Mouse (Mus musculus) forebrain, embryonic 10.5 days (tissue): Measurements from ENCODE around the gene Mlec. TPM values are rescaled to one million over a fixed set of nuclear protein-coding genes. Genes with fewer than 3 reads are reported as not detected.
"Not testable (repeated sequence)": the region's sequence is repeated elsewhere in the genome, so short reads cannot be mapped to it uniquely, and the experiment has no call there.

Experiments used
- DNase-seq: peaks from one replicate; pipeline ENCODE4 v3.0.0-alpha.2; 2017; ENCODE audit warnings: low spot score; ENCODE audit errors: extremely low spot score
- H3K27ac ChIP-seq: fragments of 300-500 bp; sonication (generic); 2 replicates; pipeline ENCODE4 v1.5.1; 2016; ENCODE audit warnings: mild to moderate bottlenecking
- H3K27me3 ChIP-seq: fragments of 300-500 bp; sonication (generic); 2 replicates; pipeline ENCODE4 v1.6.1; 2016; ENCODE audit warnings: mild to moderate bottlenecking; ENCODE audit not compliant: poor library complexity, severe bottlenecking
- H3K36me3 ChIP-seq: fragments of 300-500 bp; sonication (generic); replicated peaks from 2 replicates; pipeline ENCODE4 v1.6.1; 2016; ENCODE audit warnings: mild to moderate bottlenecking, moderate library complexity
- H3K4me1 ChIP-seq: fragments of 300-500 bp; sonication (generic); 2 replicates; pipeline ENCODE4 v1.6.1; 2016
- H3K4me3 ChIP-seq: fragments of 300-500 bp; sonication (generic); 2 replicates; pipeline ENCODE4 v1.5.1; 2016; ENCODE audit warnings: mild to moderate bottlenecking, moderate library complexity
- H3K9me3 ChIP-seq: fragments of 300-500 bp; sonication (generic); 2 replicates; pipeline ENCODE4 v1.6.1; 2016; ENCODE audit warnings: mild to moderate bottlenecking, moderate library complexity
- WGBS: fragments of 180-500 bp; shearing (Covaris S2); methylation state at CpG from one replicate; pipeline ENCODE4 v1.1.7; 2016; 5-methylcytosine and 5-hydroxymethylcytosine counted together
- polyA plus RNA-seq: library from polyadenylated mRNA; unstranded; fragments of >200 nt; fragmentation: Nextera tagmentation; extraction: Ambion mirVana; gene quantifications from 2 replicates; pipeline ENCODE4 v1.2.1, GENCODE M21; 2016

Mlec gene
- polyA plus RNA-seq, 1 experiment from 2014 or later = 64.2 TPM

DNA sequence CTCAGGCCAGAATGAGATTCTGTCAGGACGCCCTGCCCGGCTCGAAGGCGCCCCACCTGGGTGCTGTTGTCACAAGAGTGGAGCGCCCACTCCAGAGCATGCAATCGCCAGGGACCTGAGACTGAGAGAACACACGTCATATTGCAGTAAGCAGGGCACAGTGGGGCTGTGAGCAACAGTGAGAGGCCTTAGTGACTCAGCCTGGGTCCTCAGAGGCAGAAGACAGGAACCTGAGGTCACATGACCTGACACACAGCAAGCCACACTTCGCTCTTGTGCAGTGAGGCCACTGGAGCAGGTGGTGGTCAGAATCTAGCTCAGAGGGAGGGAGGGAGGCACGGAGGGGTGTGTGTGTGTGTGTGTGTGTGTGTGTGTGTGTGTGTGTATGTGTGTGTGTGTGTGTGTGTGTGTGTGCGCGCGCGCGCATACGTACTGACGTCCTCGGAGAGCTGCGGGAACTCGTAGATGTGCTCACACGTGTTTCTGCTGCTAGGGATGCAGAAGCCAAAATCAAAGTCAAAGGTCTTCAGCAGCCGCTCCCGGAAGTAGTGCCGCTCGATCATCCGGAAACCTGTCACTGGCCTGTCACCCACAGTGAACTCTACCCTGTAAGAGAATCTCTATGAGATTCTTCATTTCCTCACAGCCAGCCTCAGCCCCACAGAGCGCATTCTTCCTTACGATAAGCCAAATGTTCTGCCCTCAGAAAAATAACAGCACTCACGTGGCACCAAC is 31.2 kb downstream of the Mlec start:
- 91% methylated on average over 28 of the region's 28 CpGs for WGBS
- no peak overlapping the region for H3K27ac ChIP-seq
- H3K4me1 ChIP-seq = peaks cover 8% of the 10 kb centered on the region
- no peak for DNase-seq
- H3K9me3 ChIP-seq = no peaks in the 10 kb centered on the region
- H3K27me3 ChIP-seq = no peaks in the 10 kb centered on the region
- H3K4me3 ChIP-seq = no peak overlapping the region
- H3K36me3 ChIP-seq = peaks cover 99% of the 10 kb centered on the region

DNA sequence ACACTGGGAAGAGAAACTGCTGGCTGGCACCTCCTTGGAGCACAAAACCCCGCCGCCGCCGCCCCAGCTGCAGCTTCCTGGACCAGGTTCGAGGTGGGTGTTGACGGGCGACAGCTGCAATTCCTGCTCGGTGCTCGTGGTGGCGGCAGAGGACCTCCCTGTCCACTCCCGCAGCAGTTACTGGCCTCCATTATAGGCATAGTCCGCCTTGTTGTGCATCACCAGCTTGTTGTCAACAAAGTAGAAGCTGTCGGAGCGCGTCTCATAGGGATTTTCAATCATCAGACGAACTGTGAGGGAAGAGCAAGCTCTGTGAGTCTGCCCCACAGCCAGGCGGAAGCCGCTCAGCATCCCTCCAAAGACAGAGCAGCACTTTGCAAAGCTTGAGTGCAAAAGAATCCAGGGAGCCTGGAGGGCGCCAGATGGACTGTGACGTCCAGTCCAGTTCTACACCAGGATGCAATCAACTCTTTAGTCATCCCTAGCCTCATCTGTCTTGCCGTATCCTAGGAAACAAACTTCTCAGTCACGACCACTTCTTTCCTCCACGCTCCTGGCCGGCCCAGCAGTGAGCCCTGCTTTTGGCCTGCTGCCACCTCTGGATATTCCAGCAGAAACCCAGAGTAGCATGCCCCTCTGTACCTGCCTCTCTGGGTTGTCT is 32.6 kb downstream of the Mlec start:
- peaks cover 86% of the 10 kb centered on the region for H3K36me3 ChIP-seq
- H3K4me3 ChIP-seq = no peak overlapping the region
- WGBS = 39% methylated on average over 24 of the region's 24 CpGs
- peak overlapping the region; percentile 30; the same call in 1 of the 2 replicates for H3K27ac ChIP-seq
- H3K4me1 ChIP-seq = peaks cover 8% of the 10 kb centered on the region
- no peaks in the 10 kb centered on the region for H3K27me3 ChIP-seq
- no peaks in the 10 kb centered on the region for H3K9me3 ChIP-seq
- DNase-seq = peak; percentile 75

DNA sequence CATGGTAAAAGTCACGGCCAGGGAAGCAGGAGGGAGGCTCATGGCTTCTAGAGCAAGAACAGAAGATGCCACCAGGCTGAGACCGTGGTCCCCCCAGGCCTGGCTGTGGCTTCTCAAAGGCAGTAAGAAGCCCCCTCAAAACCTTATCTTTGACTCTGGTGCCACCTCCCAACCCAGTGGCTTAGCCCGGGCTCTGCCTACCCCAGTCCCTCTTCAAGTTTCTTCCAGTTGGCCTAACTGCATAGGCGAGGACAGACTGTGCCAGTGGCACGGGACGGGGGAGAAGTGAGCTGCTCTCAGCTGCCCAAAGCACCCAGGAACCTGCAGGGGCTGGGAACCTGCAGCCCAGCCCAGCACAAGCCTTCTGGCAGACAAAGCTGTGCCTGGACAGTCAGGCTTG is 33.3 kb downstream of the Mlec start:
- Histone ChIP-seq H3K27me3 (no peaks in the 10 kb centered on the region), H3K27ac (no peak overlapping the region), H3K9me3 (no peaks in the 10 kb centered on the region), H3K36me3 (peaks cover 79% of the 10 kb centered on the region), H3K4me3 (no peak overlapping the region), H3K4me1 (peaks cover 8% of the 10 kb centered on the region)
- WGBS = 93% methylated on average over 6 of the region's 6 CpGs
- DNase-seq = no peak

DNA sequence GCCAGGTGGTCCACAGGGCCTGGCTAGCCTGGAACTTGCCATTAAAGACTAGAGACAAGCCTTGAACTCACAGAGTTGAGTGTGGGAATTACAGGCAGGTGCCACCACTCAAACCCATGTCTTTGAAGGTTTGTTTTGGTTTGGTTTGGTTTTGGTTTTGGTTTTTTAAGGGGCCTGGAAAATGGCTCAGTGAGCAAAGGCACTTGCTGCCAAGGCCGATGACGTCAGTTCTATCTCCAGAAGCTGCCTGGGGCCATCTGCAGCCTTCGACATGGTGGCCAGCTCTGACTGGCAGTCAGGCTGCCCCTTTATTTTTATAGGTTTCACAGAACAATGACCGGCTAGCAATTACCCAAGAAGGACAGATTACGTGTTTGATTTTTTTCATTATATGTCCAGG is 37.0 kb downstream of the Mlec start:
- Histone ChIP-seq H3K36me3 (peaks cover 62% of the 10 kb centered on the region), H3K27ac (no peak overlapping the region), H3K4me1 (peaks cover 23% of the 10 kb centered on the region)

DNA sequence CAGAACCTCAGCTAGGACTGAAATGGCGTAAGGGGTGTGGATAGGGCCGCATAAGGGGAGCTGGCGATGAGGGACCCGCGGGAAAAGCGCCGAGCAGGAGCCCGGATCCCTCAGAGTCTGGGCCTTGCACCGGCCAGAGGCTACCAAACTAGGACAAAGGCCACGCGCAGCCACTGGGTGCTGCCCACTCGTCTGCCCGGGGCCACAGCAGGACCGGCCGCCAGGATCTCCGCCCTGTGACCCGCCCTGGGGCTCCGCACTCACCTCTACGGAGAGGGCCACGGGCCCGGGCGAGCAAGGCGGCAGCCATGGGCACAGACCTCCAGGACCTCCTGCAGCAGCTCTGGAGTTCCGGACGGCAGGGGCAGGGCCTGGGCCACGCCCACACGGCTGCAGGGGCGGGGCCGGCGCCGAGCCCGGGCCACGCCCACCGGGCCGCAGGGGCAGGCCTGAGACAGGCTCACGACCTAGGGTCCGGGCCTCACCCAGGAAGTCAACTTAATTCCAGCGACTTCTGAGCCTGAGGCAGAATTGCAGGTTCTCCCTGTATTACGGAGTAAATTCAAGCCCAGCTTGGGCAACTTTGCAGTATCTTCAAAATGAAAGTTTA is 38.9 kb downstream of the Mlec start, which contains the start of gene Acads:
Acads (minus strand) TSS at position 386 of the 610 bp plus-strand sequence.
- DNase-seq = peak; percentile 84
- WGBS = under 1% methylated on average over 39 of the region's 39 CpGs
- H3K27me3 ChIP-seq = no peaks in the 10 kb centered on the region
- H3K4me1 ChIP-seq = peaks cover 15% of the 10 kb centered on the region
- H3K27ac ChIP-seq = peak within 1 kb of the TSS; percentile 92
- no peaks in the 10 kb centered on the region; the same call in 1 of the 2 replicates for H3K9me3 ChIP-seq
- H3K4me3 ChIP-seq = peak within 1 kb of the TSS; percentile 83
- H3K36me3 ChIP-seq = peaks cover 62% of the 10 kb centered on the region

More for the DNA sequence above, 37.0 kb downstream of the Mlec start:
- DNase-seq = no peak
- WGBS = 84% methylated on average over 5 of the region's 5 CpGs
- H3K9me3 ChIP-seq = no peaks in the 10 kb centered on the region; the same call in 1 of the 2 replicates
- no peak overlapping the region for H3K4me3 ChIP-seq
- H3K27me3 ChIP-seq = no peaks in the 10 kb centered on the region

DNA sequence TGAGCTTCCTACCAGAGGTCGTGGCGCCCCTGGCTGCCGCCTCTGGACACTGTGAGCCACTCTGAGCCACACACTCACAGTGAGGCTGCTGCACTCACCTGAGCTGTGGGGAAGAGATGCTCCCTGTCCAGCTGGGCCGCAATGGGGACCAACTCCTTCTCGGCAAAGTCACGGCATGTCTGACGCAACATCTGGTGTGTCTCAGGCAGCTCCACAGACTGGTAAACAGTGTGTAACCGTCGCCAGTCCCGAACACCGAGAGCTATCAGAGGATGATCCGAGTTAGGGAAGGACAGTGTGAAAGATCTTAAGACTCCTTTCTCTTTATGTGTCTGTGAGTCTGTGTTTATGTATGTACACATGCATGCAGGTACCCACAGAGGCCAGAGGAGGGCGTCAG is 40.5 kb downstream of the Mlec start:
- no peaks in the 10 kb centered on the region for H3K27me3 ChIP-seq
- DNase-seq = no peak
- peaks cover 15% of the 10 kb centered on the region for H3K4me1 ChIP-seq
- 95% methylated on average over 13 of the region's 13 CpGs for WGBS
- peaks cover 61% of the 10 kb centered on the region for H3K36me3 ChIP-seq
- no peak overlapping the region for H3K4me3 ChIP-seq
- no peaks in the 10 kb centered on the region; the same call in 1 of the 2 replicates for H3K9me3 ChIP-seq
- no peak overlapping the region for H3K27ac ChIP-seq

DNA sequence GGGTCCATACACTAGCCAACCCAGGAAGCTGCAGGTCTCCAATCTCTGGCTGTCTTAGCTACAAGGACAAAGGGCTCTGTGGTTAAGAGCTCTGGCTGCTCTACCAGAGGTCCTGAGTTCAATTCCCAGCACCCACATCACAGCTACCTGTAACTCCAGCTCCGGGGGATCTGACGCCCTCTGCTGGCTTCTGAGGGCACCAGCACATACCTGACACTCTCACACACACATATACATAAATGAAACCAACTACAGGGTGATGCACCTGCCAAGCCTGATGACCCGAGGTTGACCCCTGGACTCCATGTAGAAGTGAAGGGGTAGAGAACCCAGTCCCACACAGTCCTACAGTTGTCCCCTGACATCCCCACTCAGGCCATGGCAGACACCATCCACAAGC is 41.6 kb downstream of the Mlec start:
- H3K36me3 ChIP-seq = peaks cover 64% of the 10 kb centered on the region
- 92% methylated on average over 3 of the region's 3 CpGs for WGBS

DNA sequence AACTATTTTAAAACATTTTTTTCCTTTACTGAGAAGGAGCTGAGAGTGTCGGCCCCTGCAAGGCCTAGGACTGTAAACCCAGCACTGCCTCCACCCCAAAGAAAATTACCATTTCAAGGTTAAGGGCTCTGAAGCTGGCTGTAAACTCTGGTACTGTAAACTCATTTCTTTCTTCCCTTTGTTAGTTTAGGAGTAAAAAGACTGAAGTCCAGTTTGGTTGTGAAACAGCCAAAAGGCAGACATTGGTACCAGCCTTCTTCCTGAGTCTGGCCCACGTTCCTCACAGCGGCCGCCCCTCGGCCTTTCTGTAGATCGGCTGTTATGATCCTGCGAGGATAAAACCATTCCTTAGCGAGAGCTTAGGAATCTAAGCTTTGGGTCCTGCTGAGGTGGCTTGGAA is 43.5 kb downstream of the Mlec start:
- Histone ChIP-seq H3K9me3 (no peaks in the 10 kb centered on the region; the same call in 1 of the 2 replicates), H3K27me3 (no peaks in the 10 kb centered on the region), H3K36me3 (peaks cover 81% of the 10 kb centered on the region), H3K4me3 (no peak overlapping the region), H3K27ac (no peak overlapping the region), H3K4me1 (peaks cover 30% of the 10 kb centered on the region)
- DNase-seq = no peak
- 95% methylated on average over 8 of the region's 8 CpGs for WGBS

More for the DNA sequence above, 41.6 kb downstream of the Mlec start:
- H3K27me3 ChIP-seq = no peaks in the 10 kb centered on the region
- peaks cover 15% of the 10 kb centered on the region for H3K4me1 ChIP-seq
- H3K4me3 ChIP-seq = no peak overlapping the region
- no peaks in the 10 kb centered on the region; the same call in 1 of the 2 replicates for H3K9me3 ChIP-seq
- H3K27ac ChIP-seq = no peak overlapping the region
- DNase-seq = no peak

DNA sequence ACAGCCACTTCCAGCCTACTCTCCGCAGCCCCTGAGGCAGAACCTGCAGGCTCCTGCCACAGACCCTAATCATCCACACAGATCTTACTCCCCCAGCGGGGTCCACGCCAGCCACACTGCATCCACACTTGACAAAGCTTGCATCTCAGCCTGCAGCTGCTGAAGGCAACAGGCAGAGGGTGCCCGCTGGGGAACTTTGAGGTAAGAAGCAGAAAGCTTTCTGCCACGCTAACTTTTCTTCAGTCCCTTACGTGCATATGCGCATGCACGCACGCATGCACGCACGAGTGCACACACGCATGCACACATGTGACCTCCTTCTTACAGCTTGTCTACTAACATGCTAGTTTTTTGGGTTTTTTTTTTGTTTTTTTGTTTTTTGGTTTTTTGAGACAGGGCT is 44.7 kb downstream of the Mlec start:
- Histone ChIP-seq H3K9me3 (no peaks in the 10 kb centered on the region; the same call in 1 of the 2 replicates), H3K4me3 (no peak overlapping the region), H3K27me3 (no peaks in the 10 kb centered on the region), H3K27ac (no peak overlapping the region), H3K36me3 (peaks cover 83% of the 10 kb centered on the region), H3K4me1 (peaks cover 17% of the 10 kb centered on the region)
- 93% methylated on average over 12 of the region's 12 CpGs for WGBS
- no peak for DNase-seq

DNA sequence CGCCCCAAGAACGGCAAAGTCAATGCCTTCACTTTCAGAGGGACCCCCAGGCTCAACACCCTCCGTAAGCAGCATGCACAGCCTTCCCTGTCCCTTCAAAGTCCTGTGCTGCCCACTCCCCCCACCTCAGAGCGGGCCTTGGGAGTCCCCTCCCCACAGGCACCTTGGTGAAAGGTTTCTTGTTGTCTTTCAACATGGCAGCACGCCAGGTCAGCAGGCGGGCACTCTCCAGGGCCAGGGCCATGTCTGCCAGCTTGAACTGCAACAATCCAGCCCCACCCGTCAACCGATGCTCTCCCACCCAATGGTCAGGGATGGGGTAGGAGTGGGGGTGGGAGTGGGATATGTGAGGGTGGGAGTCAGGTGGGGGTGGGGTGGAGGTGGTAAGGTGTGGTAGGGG is 46.8 kb downstream of the Mlec start:
- H3K36me3 ChIP-seq = peaks cover 80% of the 10 kb centered on the region

DNA sequence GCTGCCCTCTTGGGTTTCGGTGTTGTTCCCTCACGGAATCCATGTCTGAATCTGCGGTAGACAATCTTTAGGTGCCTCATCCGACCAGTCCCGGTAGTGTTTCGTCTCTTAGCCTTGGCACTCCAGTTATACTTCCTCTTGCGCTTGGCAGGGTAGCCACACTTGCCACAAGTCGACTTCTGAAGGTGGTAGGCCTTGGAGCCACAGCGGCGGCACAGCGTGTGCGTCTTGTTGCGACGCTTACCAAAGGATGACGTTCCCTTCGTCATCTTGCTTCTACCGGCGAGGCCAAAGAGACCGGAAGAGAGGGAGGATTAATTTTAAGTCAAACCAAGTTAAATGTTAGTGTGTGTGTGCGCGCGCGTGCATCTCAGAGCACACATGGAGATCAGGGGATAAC is 54.7 kb downstream of the Mlec start:
- not testable (repeated sequence) for H3K27me3 ChIP-seq, H3K4me3 ChIP-seq, DNase-seq, H3K27ac ChIP-seq, H3K4me1 ChIP-seq, H3K9me3 ChIP-seq
- peaks cover 78% of the 10 kb centered on the region for H3K36me3 ChIP-seq
- 97% methylated on average over 23 of the region's 23 CpGs for WGBS

More for the DNA sequence above, 46.8 kb downstream of the Mlec start:
- no peak for DNase-seq
- Histone ChIP-seq H3K4me3 (no peak overlapping the region), H3K9me3 (no peaks in the 10 kb centered on the region), H3K27me3 (no peaks in the 10 kb centered on the region), H3K27ac (peak overlapping the region; percentile 21; the same call in 1 of the 2 replicates), H3K4me1 (peaks cover 17% of the 10 kb centered on the region)
- 93% methylated on average over 8 of the region's 8 CpGs for WGBS

DNA sequence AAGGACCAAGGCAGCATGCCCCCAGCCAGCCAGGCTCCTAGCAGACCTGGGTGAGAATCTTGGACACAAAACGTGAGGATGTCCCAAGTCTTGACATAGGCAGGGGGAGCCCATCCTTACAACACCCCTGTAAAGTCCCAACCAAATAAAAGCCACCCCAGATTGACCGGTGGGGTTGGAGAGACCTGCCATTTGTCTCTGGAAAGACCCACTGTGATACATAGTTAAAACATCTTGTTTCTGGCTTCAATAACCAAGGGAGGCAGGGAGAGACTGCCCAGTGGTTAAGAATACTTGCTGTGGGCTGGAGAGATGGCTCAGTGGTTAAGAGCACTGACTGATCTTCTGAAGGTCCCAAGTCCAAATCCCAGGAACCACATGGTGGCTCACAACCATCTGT is 55.7 kb downstream of the Mlec start:
- no peak for DNase-seq
- WGBS = 90% methylated on average over 2 of the region's 2 CpGs
- H3K4me3 ChIP-seq = no peak overlapping the region
- H3K4me1 ChIP-seq = no peaks in the 10 kb centered on the region
- no peak overlapping the region for H3K27ac ChIP-seq
- no peaks in the 10 kb centered on the region for H3K9me3 ChIP-seq
- peaks cover 81% of the 10 kb centered on the region for H3K36me3 ChIP-seq
- no peaks in the 10 kb centered on the region for H3K27me3 ChIP-seq

DNA sequence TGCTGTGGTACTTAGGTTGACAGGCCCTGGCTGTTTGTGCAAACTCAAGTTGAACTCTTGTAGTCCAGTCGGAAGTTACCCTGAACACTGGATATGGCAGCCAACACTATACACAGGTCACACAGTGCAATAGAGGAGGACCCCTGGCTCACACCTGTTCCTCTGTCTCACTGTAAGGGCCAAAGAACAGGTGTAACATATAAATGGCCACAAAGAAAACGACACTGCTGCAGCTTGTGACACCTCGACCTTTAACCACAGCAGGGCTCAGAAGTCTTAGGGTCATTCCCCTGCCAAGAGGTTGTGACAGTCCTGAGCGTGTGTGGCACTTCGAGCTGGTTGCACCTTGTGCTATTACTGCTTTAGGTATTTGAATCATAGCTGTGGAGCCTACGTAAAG is 57.5 kb downstream of the Mlec start:
- no peak overlapping the region for H3K4me3 ChIP-seq
- DNase-seq = no peak
- 89% methylated on average over 6 of the region's 6 CpGs for WGBS
- H3K27ac ChIP-seq = no peak overlapping the region
- H3K27me3 ChIP-seq = no peaks in the 10 kb centered on the region
- no peaks in the 10 kb centered on the region for H3K9me3 ChIP-seq
- no peaks in the 10 kb centered on the region for H3K4me1 ChIP-seq
- peaks cover 90% of the 10 kb centered on the region for H3K36me3 ChIP-seq
